Mouse (Mus musculus) bone marrow, adult 2 months (tissue): ENCODE measurements at regions not wholly inside any gene's neighbourhood (a gene's known extent, or its start where the extent isn't known, plus 50 kb on each side); places are given as distances from the start of the nearest gene placed in this dataset.

Source experiments
- CTCF ChIP-seq: fragments of 200-500 bp; IDR thresholded peaks from 2 replicates; pipeline ENCODE4 v1.5.1; 2011; ENCODE audit warnings: low read length, control low read depth; ENCODE audit not compliant: control insufficient read depth, insufficient read depth
- POLR2A ChIP-seq: fragments of 200-500 bp; IDR thresholded peaks from 2 replicates; pipeline ENCODE4 v1.6.1; 2011; ENCODE audit warnings: low read depth, mild to moderate bottlenecking, control low read depth, low read length, borderline replicate concordance; ENCODE audit not compliant: control insufficient read depth

DNA sequence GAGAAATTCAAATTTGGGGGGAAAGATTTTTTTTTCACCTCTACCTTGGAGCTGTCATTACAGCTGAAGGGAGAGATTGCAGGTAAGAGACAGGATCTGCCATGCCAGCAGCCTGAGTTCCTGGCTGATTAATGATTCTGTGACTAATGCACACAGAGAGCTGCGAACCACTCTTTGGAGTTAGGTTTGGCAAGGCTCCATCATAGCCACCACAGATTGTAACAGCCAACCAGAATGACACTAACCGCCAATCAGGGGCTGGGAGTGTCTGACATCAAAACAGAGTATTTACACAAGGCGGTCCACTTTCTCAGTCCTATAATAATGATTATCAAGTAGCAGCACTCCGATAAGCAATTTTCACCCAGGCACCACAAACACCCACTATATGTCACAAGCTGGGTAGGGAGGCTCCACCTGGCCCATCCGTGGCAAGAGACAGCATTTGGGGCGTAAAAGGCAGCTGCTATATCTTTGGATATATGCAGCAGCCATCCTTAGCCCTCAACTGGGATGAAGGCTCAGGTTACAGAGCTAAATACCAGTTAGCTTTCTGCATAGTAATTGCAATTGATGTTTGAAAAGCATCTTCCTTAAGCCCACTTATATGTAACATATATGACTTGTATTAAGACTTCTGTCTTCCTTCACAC lies 61.7 kb upstream of the Ralgps2 start:
- TF ChIP-seq CTCF, result no peak
- no peak for TF ChIP-seq POLR2A
